Mouse (Mus musculus) cortical plate, adult 2 months (tissue): Measurements from ENCODE around the gene Dtd1.
A peak's percentile ranks its signal among the peaks of the same experiment; 100 is the strongest.

Experiments
- CTCF ChIP-seq: fragments of 200-500 bp; IDR thresholded peaks from 2 replicates; pipeline ENCODE4 v1.5.1; 2011; ENCODE audit warnings: mild to moderate bottlenecking, control low read depth, low read length; ENCODE audit not compliant: insufficient read depth; ENCODE audit errors: extremely low read depth
- POLR2A ChIP-seq: fragments of 200-500 bp; IDR thresholded peaks from 2 replicates; pipeline ENCODE4 v1.6.1; 2011; ENCODE audit warnings: mild to moderate bottlenecking, low read length, control low read depth; ENCODE audit not compliant: insufficient read depth; ENCODE audit errors: extremely low read depth

DNA sequence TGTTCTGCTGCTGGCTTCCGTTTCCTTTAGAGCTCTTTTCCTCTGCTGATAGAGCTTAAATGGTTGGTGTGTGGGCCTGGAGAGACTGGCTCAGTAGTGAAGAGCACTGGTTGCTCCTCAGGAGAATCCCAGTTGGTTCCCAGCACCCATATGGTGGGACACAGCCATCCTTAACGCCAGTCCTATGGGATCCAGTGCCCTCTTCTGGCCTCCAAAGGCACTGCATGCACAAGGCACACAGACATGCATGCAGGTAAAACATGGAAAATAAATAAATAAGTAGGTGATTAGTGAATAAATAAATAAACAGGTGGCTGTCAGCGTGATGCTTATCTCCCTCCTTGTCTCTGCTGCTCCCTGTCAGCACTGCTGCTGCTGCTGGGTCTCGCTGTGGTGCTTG lies 11.0 kb upstream of the Dtd1 start:
- no peak for TF ChIP-seq POLR2A
- TF ChIP-seq CTCF = 0 out of 2 replicates have a peak, but pooled peaks have one; percentile 13
